Mouse (Mus musculus) stomach, postnatal 0 days (tissue): ENCODE measurements around the gene 4921539E11Rik.

Experiments
- CTCF ChIP-seq: IDR thresholded peaks from 2 replicates; pipeline ENCODE4 v1.5.1; 2016; ENCODE audit warnings: antibody characterized with exemption, low read depth, mild to moderate bottlenecking, moderate library complexity
- EP300 ChIP-seq: optimal IDR thresholded peaks from 2 replicates; pipeline ENCODE3; 2016; ENCODE audit warnings: antibody characterized with exemption

GRCm38 (mm10) chr4:103216046-103216445 lies 74.6 kb downstream of the 4921539E11Rik start:
- TF ChIP-seq CTCF: no peak
- no peak for TF ChIP-seq EP300
